Mouse (Mus musculus) B cell, adult 2 months (primary cell): ENCODE measurements around the gene Atox1.

ENCODE experiments used
- DNase-seq, 2 experiments: peaks; one replicate each; pipeline ENCODE4 v3.0.0; 2022

The Atox1 gene

DNA sequence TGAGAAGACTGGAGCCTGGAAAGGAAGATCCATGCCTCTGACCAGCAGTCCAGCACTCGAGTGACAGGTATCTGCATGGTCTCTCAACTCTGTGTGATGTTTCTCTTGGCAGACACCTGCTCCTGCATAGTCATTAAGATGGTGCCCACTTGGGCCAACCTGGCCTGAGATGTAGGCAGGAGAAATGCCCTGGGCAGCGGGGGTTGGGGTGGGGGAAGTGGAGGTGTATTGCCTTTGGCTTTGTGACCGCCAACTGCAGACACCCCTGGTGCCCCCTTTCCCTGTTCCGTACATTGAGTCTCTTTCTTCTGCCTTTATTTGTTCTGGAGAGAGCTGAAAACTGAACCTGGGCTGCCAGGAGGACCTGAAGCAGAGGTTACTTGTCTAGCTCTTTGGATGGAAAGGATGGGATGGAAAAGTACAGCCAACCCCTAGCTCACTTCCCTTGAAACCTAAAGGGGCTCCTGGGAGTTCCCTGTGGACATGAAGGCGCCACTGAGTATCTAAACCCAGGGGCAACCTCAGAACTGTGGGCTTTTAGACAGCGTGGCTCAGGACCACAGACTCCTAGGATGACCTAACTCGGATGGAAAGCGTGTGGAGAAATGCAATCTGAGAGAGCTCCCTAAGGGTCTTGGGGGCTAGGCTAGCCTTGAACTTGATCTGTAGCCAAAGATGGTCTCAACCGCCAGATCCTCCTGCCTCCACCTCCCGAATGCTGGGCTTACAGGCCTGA, 48.2 kb downstream of the Atox1 start:
- DNase-seq, result no peak

DNA sequence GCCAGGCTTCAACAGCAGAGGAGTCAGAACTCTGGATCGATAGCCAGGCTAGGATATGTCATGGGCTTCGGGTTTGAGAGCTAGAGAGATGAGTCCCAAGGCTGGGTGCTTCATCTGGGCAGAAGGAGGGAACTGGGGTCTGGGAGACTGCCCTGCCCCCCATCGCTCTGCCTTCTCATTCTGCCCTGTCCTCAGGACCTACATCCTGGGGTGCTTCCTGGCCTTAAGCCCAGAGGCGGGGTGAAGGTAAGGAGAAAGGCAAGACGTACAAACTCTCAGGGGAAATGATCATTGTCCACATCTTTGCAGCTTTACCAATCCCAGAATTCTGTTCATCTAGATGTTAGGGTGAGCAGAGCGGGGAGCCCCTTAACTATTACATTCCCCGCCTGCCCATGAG, 49.0 kb downstream of the Atox1 start:
- no peak for DNase-seq

DNA sequence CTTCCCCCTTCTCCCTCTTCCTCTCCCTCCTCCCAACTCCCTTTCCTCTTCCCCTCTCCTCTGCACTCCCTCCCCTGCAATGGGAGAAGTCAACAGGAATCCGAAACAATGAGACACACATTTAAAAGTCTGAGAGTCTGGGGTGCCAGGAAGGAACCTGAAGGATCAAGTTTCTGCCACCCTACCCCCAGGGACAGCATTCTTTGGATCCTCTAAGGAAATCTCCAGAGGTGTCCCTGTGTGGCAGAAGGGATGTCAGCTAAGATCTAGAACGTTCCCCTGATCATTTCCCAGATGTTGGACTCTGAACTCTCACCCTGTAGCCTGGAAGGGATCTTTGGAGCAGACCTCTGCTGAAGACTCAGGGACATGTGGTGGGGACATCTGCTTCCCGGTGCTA, 50.5 kb downstream of the Atox1 start:
- DNase-seq, result no peak

DNA sequence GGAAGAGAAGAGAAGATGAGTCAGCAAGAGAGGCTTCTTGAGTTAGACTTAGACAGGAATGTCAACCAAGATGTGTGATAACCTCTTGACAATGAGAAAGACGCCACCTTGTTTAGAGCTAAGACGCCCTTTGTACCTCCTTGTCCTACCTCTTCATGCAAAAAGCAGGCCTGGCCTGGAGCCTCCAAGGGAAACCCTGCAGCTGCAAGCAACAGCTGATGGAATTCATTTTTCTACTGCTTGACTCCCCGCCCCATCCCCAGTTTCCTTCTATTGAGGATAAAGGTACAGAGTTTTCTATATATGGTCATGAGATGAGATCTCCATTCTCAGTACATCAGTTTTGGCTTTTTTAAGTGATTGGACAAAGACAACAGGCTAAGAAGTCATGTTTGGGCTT, 51.0 kb downstream of the Atox1 start:
- DNase-seq, result no peak

DNA sequence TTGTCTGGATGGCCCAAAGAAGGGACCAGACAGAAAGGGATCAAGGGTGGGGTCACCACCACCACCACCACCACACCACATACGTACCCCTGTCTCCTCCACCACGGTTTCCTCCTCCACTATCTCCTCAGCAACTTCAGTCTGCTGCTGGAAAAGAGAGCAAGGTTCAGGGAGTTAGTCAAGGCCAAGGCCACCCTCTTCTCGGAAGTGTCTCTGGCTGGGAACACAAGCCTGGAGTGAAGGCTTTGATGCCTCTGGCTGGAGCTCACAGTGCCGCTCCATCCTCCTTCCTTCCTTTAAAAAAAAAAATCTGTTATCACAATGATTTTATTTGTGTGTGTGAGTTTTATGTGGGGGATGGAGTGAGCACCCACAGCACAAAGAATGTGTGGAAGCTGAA, 53.9 kb downstream of the Atox1 start:
- DNase-seq, result no peak

DNA sequence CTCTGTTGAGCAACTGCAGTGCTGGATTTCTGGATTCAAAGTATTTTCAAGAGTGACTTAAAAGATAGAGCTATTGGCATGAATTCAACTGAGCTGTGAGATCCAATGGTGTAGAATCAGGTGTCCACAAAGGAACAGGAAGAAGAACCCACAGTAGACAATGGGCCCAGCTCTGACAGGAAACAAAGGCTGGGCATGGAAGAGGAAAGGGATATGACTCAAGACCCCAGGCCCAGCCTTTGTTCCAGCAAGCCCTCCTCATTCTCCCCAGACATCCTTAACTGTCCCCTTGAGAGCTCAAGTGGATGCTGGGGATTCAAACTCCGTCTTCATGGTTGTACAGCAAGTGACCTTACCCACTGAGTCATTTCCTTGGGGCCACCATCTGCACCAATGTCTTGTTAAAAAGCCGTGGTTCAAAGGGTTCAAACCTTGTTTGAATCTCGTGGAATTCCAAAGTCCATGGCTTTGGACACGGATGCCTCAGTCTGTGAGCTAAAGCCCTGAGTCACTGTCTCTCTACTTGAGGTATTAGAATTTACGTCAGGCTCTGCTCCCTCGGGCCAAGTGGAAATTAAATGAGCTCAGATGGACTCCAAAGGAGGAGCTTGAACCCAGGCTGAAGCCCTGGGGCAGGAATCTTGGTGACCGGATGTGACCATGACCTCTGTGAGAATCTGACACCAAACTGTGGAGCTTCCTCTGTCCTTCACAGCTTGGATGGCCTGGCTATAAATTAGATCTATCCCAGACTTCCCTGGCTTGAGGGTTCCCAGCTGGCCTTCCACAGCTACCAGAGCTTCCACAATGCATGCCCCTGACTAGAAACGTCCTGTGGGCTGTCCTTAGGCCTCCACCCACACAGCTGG, 55.2 kb downstream of the Atox1 start:
- DNase-seq, result no peak

DNA sequence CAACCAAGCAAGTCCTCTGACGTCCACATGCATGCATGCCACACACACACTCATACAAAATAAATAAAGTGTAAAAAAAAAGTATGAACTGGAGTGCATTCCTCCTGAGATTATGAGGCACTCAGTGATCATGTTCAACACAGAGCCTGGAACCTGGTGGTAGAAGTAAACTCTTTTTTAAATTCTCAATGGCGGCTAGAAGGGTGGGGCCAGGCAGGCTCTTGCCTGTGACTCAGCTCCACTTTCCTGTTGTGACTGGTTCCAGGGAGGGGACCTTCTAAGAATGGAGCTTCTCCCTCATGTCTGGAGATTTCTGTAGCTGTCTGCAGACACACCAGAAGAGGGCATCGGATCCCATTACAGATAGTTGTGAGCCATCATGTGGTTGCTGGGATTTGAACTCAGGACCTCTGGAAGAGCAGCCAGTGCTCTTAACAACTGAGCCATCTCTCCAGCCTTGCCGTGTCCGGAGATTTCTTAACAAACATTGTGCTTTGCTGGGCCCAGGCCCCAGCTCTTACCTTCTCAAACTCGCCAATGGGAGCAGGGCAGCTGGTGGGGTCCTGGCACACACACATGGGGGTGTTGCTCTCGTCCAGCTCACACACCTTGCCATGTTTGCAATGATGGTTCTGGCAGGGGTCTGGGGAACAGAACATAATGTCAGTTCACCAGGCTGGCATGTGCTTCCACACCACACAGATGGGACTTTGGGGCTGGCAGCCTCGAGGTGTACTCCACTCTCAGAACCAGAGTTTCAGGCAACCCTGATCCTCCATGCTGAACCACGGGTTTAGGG, 56.2 kb downstream of the Atox1 start:
- no peak for DNase-seq

DNA sequence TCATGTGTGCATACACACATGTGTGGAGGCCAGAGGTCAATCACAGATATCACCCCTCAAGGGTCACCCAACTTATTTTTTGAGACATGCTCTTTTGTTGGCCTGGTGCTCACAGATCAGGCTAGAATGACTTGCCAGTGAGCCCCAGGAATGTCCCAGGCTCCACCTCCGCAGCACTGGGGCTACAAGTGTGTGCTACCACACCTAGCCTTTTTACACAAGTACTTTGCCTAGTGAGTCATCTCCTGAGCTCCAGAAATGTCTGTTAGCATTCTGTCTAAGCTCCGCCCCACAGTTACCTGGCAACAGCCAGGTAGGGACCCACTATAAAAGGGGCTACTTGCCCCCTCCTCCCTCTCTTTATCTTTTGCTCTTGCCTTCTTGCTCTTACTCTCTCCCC, 60.2 kb downstream of the Atox1 start:
- DNase-seq, result no peak

DNA sequence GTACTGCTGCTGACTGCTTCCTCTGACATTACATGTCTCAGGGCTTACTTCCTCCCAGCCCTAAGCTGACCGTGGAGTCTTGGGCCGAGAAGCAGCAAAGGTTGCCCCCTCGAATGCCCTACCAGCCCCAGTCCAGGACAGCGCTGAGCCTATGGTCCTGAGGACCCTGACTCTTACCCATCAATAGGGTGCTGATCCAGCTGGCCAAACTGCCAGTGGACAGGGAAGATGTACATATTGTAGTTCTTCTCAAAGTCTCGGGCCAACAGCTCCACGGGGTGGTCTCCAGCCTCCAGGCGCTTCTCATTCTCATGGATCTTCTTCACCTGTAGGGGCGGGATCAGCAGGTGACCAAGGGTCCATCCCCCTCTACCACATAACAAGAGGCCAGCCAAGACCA, 62.7 kb downstream of the Atox1 start:
- no peak for DNase-seq

DNA sequence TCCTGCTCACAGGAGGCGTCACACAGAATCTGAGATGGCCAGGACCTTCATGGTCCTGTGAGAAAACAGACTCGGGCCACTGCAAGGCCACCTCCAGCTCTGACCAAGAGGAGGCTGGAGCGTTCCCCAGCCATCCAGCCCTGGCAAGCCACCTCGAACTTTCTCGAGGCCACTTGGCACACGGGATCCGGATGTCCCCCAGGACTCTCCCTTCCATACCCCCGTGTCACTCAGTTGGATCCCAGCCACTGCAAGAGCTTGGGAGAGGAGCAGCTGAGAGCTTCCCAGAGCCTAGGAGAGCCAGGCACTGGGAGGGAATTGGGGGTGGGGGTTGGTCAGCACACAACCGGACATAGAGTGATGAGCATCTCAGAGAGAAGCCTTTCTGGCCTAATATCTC, 63.6 kb downstream of the Atox1 start:
- no peak for DNase-seq

DNA sequence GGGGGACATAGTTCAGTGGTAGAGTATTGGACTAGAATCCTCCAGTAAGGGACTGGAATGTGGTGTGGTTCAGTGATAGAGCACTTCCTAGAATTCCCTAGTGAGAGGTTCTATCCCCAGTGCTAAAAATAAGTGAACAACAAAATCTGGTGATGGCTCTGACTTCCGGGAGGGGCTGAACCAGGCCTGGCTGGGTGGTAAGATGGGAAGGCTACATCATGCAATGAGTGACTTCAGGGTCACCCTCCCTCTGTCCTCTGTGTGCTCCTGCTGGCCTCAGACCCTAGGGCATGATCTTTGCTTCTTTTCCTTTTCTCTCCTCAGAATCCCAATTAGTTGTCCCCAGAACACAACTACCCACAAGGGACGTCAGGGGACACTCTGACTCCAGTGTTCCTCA, 64.0 kb downstream of the Atox1 start:
- no peak for DNase-seq
